Mouse (Mus musculus): ENCODE measurements around the gene Ppp6r3. TPM values are rescaled to one million over a fixed set of nuclear protein-coding genes. Genes with fewer than 3 reads are reported as not detected.
A peak's percentile ranks its signal among the peaks of the same experiment; 100 is the strongest.

The Ppp6r3 gene
- total RNA-seq, 2 experiments from 2014 or later = 50.0 to 55.7 TPM

DNA sequence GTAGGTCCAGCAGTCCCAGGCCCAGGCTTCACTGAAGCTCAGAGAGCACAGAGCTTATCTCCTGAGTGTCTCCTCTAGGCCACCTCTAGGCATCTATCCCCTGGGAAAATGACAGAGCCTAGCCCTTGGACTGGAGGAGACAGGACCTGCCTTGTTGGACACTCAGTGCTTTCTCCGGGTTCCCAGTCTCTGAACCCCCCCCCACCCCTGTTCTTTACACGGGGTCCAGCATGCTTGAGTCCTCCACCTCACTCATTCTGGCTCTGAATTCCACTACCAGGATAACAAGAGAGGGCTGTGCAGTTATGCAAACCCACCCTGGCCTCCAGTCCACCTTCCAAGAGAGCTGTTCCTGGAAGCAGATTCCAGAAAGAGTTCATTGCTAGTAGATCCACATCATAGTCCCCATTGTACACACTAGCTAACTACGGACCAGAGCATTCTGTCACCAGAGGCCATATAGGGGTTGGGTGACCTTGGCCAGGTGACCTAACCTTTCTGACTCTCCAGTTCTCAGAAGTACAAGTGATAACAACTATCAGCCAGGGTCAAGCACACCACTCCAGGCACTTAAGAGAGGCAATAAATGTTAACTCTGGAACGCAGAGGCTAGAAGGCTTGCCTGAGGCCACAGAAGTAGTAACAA, 1.8 kb upstream of the Ppp6r3 start:
- intact Hi-C loops (cut with DNase I) = no loop called here
- no peak for DNase-seq

- intact Hi-C loops (cut with DNase I) = no loop called here
- no peak for DNase-seq
Observed at GRCm38 (mm10) chr19:3576451-3577264, 1.1 kb upstream of the Ppp6r3 start.

- peak in 1 of 2 experiments; percentile 83 for DNase-seq
- intact Hi-C loops (cut with DNase I) = no loop called here
Observed at GRCm38 (mm10) chr19:3575276-3575631, 295 bp downstream of the Ppp6r3 start.

DNA sequence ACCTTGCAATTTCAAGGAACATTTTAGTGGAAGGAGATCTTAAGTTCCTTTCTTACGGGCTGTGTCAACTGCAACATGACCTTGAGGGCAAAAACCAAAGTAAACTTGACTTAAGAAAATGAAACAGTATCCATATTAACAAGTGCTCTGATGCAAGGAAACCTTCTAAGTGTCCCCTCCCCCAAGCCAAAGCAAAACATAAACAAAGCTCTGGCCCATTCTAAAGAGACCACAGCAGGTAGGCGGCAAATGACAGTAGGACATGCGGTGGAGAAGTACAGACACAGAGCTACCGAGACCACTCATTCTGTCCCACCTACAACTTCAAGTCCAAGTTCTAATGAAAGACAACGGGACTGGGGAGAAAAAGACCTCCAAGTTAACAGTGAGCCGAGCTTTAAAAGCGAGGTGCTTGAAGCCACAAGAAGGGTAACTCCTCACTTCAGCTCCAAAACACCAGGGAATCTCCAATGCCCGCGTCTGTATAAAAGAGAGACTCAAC, 905 bp downstream of the Ppp6r3 start:
- intact Hi-C loops (cut with DNase I) = loop anchor here (5.0 kb wide), 1 partner anchor 37 kb away; no protein-coding TSS in a partner anchor
- DNase-seq = no peak

GRCm38 (mm10) chr19:3564309-3564708, 11.2 kb downstream of the Ppp6r3 start:
- DNase-seq = peak in 1 of 2 experiments; percentile 67
- intact Hi-C loops (cut with DNase I) = no loop called here

- intact Hi-C loops (cut with DNase I) = no loop called here
- no peak for DNase-seq
Observed at GRCm38 (mm10) chr19:3562752-3563151, 12.8 kb downstream of the Ppp6r3 start.

- intact Hi-C loops (cut with DNase I) = no loop called here
- DNase-seq = no peak
Observed at GRCm38 (mm10) chr19:3562298-3562697, 13.3 kb downstream of the Ppp6r3 start.

DNA sequence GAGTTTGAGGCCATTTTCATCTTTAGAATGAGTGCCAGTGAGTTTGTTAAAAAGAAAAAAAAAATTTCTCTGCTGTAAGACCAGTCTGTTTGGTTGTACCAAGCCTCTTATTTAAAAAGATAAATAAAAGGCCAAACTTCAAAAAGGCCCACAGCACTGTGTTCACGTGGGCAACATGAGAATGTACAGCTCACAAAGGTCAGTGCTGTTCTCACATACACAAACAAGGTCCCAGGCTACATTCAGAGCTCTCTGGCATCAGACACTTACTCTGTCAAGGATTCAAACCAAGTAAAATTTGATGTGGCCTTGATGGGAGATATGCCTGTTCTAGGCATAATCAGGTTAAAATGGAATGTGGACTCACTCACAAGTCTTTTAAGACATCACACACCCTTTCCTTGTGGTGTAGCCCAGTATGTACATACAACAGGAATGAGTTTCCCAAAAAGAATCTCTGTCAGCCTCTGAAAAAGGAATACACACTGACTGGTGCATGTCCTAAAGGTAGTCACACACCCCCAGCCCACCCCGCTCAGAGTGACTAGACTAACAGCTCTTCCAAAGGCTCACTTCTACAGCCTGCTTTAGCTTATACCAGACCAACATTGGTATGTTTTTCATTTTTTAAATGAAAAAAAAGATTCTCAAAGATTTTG, 19.3 kb downstream of the Ppp6r3 start:
- no peak for DNase-seq
- intact Hi-C loops (cut with DNase I) = no loop called here

GRCm38 (mm10) chr19:3554785-3555184, 20.8 kb downstream of the Ppp6r3 start:
- intact Hi-C loops (cut with DNase I) = no loop called here
- DNase-seq = no peak

DNA sequence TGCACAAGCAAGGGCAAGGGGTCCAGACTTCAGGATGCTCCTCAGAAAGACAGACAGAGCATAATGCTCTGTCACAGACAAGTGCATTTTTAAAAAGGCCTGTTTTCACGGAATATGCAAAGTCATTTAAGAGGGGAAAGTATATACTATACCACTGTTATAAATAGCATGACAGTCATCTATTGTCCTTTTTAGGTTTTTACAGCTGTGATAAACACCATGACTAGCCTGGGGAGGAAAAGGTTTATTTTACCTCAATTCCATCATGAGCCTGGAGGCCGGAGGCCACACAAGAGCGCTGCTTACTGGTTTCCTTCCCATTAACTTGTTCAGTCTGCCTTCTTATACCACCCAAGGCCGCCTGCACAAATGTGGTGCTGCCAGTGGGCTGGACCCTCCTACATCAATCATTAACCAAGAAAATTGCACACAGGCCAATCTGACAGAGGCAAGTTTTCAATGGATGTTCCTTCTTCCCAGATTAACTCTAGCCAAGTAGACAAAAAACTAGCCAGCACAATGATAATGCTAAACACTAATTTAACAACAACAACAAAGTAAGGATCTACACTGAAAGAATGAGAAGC, 23.9 kb downstream of the Ppp6r3 start:
- intact Hi-C loops (cut with DNase I) = no loop called here
- DNase-seq = no peak

- no peak for DNase-seq
Observed at GRCm38 (mm10) chr19:3550101-3550500, 25.4 kb downstream of the Ppp6r3 start.

DNA sequence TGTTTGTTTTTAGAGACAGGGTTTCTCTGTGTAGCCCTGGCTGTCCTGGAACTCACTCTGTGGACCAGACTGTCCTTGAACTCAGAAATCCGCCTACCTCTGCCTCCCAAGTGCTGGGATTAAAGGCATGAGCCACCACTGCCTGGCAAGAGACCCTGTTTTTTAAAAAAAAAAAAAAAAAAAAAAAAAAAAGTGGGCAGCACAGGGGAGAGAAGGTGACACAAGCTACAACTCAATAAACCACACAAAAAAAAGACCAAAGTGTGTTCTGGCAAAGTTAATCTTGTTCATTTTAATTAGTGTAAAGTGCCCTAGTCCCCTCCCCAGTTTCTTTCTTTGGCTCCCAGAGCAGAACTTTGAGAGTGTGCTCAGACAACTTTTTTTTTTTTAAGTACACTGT, 26.3 kb downstream of the Ppp6r3 start:
- DNase-seq = no peak
- intact Hi-C loops (cut with DNase I) = no loop called here

More at GRCm38 (mm10) chr19:3550101-3550500, 25.4 kb downstream of the Ppp6r3 start:
- intact Hi-C loops (cut with DNase I) = no loop called here

DNA sequence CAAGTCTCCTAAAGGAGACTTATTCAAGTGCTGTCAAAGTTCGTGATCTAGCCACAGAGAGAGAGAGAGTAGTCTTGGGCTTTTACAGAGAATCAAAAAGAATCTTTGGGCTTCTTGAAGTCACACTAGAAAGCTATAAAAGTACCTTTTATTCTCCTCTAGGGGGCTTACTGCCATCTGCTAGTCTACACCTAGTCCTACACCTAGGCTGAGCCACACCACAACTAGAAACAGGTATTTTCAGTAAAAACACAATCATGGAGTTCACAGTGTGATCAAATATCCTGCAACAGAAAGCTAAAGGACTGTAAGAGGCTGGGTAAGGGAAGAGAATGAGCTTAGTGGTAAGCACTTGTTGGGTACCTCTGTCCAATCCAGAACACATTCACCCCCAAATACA, 27.2 kb downstream of the Ppp6r3 start:
- no peak for DNase-seq
- intact Hi-C loops (cut with DNase I) = no loop called here

- intact Hi-C loops (cut with DNase I) = no loop called here
- no peak for DNase-seq
Observed at GRCm38 (mm10) chr19:3544995-3545394, 30.6 kb downstream of the Ppp6r3 start.

DNA sequence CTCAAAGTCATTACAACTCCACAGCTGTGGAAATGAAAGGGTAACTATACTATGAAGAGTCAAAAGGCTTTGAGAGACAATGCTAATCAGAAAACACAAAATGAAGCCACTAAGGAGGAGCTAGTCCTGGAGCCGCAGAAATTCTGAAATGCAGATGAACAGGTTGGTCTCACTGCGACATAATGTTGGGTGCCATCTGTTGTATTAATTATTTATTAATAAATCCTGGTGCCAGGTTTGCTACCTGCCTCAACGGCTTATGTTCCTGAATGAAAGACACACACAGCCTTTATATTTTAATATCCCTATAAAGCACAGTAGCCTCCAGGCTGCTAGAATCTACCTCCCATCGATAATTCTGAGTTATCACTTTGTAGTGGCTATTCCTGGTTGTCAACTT, 33.0 kb downstream of the Ppp6r3 start:
- intact Hi-C loops (cut with DNase I) = no loop called here
- no peak for DNase-seq

GRCm38 (mm10) chr19:3540997-3541396, 34.6 kb downstream of the Ppp6r3 start:
- DNase-seq = no peak
- intact Hi-C loops (cut with DNase I) = no loop called here

DNA sequence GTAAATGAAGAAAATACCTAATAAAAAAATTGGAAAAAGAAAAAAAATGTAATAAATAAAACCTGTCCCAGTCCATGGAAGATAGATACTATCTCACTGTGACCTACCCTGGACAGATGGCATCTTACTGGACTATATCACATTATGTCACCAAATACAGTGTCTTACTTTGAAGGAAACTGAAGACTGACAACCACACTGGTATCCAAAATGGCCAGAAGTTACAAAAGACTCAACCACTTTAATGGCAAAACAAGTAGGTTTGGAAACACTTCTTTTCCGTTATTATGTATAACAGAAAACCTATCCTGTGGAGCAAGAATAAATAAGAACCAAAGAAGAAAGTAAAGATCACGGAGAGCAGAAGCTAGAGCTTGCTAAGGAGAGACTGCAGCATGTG, 35.3 kb downstream of the Ppp6r3 start:
- intact Hi-C loops (cut with DNase I) = no loop called here
- no peak for DNase-seq

DNA sequence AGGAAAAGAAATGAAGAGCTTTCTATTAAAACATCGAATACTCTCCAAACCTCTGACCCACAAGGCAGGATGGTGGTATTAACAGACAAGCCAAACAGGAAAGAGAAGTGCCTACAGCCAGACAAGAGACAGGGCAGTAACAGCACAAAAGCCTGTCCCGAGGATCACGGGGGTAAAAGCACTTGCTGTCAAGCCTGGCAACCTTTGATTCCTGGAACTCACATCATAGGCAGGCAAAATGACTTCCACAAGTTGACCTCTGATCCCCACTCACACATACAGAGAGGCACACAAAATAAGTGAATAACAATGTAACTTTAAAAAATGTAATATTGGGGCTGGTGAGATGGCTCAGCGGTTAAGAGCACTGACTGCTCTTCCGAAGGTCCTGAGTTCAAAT, 36.1 kb downstream of the Ppp6r3 start:
- intact Hi-C loops (cut with DNase I) = loop anchor here (5.0 kb wide), 1 partner anchor 33 kb away; no protein-coding TSS in a partner anchor
- DNase-seq = no peak

DNA sequence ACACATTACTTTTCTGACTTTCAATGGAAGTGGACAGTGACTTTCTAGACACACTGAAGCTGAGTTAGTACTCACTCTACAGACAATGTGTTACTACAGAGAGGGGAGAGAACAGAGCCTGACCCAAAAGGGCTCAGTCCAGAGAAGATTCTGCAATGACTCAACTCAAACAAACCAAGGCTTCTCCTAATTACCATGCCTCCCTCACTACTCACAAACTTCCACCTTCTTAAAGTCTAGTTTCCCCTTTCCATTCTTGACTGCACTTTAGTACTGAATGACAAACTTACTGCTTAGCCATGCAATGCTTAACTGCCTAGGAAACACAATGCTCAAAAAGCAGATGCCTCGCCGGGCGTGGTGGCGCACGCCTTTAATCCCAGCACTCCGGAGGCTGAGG, 37.9 kb downstream of the Ppp6r3 start:
- DNase-seq = no peak
- intact Hi-C loops (cut with DNase I) = loop anchor here (5.0 kb wide), 1 partner anchor 35 kb away; no protein-coding TSS in a partner anchor

DNA sequence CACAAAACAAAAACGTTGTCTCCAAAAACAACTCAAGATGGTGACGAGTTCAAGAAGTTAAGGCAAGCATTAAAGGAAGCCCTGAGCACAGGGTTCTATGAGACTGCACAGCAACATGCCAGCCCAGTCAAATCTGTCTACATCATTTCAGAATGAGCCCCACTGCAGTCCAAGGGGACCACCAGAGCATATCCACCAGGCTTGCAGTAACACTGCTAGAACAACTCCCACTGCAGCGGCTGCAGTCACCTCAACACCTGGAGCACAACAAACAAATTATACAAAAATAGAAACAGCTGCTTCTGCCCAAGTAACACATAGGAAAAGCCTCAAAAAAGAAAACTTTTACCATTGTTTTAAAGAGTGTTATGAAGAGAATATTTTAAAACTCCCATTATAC, 40.6 kb downstream of the Ppp6r3 start:
- no peak for DNase-seq
- intact Hi-C loops (cut with DNase I) = loop anchor here (5.0 kb wide), 1 partner anchor 37 kb away; no protein-coding TSS in a partner anchor

Measured in gastrocnemius, postnatal 36 days (tissue).